Mouse (Mus musculus) neural tube, embryonic 12.5 days (tissue): ENCODE data around the gene Dhx34. TPM values are rescaled to one million over a fixed set of nuclear protein-coding genes. Genes with fewer than 3 reads are reported as not detected.

ENCODE experiments used
- ATAC-seq: fragments of 200-750 bp; cut with Nextera tagmentation; 2 replicates; pipeline ENCODE4 v1.8.0; 2017; ENCODE audit warnings: low read depth, mild to moderate bottlenecking, moderate TSS enrichment, moderate library complexity; ENCODE audit not compliant: low FRiP score
- H3K27ac ChIP-seq: fragments of 300-500 bp; sonication (generic); 2 replicates; pipeline ENCODE4 v1.5.1; 2016
- H3K27me3 ChIP-seq: fragments of 300-500 bp; sonication (generic); replicated peaks from 2 replicates; pipeline ENCODE4 v1.6.1; 2016; ENCODE audit warnings: mild to moderate bottlenecking
- H3K36me3 ChIP-seq: fragments of 300-500 bp; sonication (generic); 2 replicates; pipeline ENCODE4 v1.6.1; 2016; ENCODE audit warnings: mild to moderate bottlenecking
- H3K4me1 ChIP-seq: fragments of 300-500 bp; sonication (generic); 2 replicates; pipeline ENCODE4 v1.6.1; 2016
- H3K4me2 ChIP-seq: fragments of 300-500 bp; sonication (generic); replicated peaks from 2 replicates; pipeline ENCODE4 v1.6.1; 2016; ENCODE audit warnings: mild to moderate bottlenecking
- H3K4me3 ChIP-seq: fragments of 300-500 bp; sonication (generic); 2 replicates; pipeline ENCODE4 v1.5.1; 2016
- H3K9ac ChIP-seq: fragments of 300-500 bp; sonication (generic); 2 replicates; pipeline ENCODE4 v1.6.1; 2016; ENCODE audit warnings: mild to moderate bottlenecking
- H3K9me3 ChIP-seq: fragments of 300-500 bp; sonication (generic); 2 replicates; pipeline ENCODE4 v1.6.1; 2016; ENCODE audit warnings: mild to moderate bottlenecking
- WGBS: fragments of 180-500 bp; shearing (Covaris S2); methylation state at CpG from one replicate; pipeline ENCODE4 v1.1.7; 2016; 5-methylcytosine and 5-hydroxymethylcytosine counted together
- polyA plus RNA-seq: library from polyadenylated mRNA; unstranded; fragments of >200 nt; fragmentation: Nextera tagmentation; extraction: Ambion mirVana; gene quantifications from 2 replicates; pipeline ENCODE4 v1.2.1, GENCODE M21; 2016

Gene Dhx34
- polyA plus RNA-seq, 1 experiment from 2014 or later, result 16.5 TPM

DNA sequence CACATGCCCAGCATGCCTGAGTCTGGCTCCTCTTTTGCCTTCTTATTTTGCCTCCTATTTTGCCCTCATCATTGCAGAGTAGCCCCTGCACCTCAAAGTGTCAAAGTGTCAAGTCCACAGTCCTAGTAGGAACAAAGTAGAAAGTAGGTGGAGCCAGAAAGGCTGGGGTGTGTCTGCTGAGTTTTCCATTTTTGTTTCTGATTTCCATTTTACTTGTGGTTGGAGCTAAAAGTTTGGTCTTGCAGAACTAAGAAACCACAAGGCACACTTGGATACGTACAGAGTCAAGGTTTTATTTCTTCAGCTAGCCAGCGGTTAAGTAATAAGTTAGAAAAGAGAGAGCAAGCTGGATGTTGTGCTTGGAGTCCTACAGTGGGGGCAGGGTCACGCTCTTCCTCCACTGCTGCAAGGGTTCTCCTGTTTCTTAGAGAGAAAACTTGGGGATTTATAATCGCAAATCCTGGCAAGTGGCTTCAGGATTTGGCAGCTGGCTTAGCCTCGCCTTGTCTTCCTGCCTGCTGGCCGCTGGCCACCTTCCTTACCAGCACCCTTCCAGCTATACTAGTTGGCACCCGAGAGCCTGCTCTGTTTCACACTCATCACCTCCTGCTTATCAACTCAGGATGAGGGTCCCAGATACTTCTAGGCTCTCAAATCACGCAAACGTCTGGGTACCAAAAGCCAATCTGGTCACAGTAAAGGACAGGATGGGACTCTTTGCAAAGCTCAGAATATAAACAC, 66.5 kb downstream of the Dhx34 start:
- no peak for ATAC-seq
- H3K27ac ChIP-seq, result no peak overlapping the region
- WGBS, result 82% methylated on average over 9 of the region's 9 CpGs
- no peaks in the 10 kb centered on the region for H3K9me3 ChIP-seq
- H3K4me3 ChIP-seq, result no peak overlapping the region
- no peak overlapping the region for H3K4me2 ChIP-seq
- H3K4me1 ChIP-seq, result peaks cover 8% of the 10 kb centered on the region; the same call in 1 of the 2 replicates
- peaks cover 26% of the 10 kb centered on the region for H3K36me3 ChIP-seq
- H3K27me3 ChIP-seq, result peaks cover 18% of the 10 kb centered on the region; the same call in 1 of the 2 replicates
- H3K9ac ChIP-seq, result no peak overlapping the region

DNA sequence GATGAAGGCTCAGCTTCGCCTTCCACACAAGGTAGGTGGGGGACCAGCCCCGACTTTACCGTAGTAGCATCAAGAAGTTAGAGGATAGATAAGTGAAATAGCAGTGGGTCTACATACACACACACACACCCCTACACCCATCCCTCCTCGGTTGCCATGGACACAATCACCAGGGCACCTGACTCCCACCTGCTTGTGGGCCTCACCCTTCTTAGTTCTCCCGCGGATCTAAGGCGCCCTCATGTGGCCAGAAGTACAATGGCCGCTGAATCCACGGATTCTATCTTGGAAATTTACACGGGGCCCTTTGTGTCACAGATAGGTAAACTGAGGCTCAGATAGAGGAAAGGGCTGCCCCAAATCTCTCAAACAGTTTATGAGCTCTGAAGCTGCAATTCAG, 68.3 kb downstream of the Dhx34 start:
- Histone ChIP-seq H3K9ac (no peak overlapping the region), H3K9me3 (no peaks in the 10 kb centered on the region), H3K4me2 (no peak overlapping the region), H3K4me3 (no peak overlapping the region), H3K27me3 (peaks cover 10% of the 10 kb centered on the region; the same call in 1 of the 2 replicates), H3K36me3 (peaks cover 33% of the 10 kb centered on the region), H3K27ac (no peak overlapping the region), H3K4me1 (peaks cover 3% of the 10 kb centered on the region; the same call in 1 of the 2 replicates)
- ATAC-seq, result peak; percentile 89
- 18% methylated on average over 10 of the region's 10 CpGs for WGBS

- no peaks in the 10 kb centered on the region for H3K9me3 ChIP-seq
- no peak overlapping the region for H3K4me2 ChIP-seq
- H3K27me3 ChIP-seq, result 0 out of 2 replicates have a peak, but pooled peaks cover 3% of the 10 kb centered on the region
- WGBS, result 74% methylated on average over 9 of the region's 9 CpGs
- H3K27ac ChIP-seq, result no peak overlapping the region
- no peak for ATAC-seq
- H3K4me3 ChIP-seq, result no peak overlapping the region
- H3K4me1 ChIP-seq, result peaks cover 14% of the 10 kb centered on the region; the same call in 1 of the 2 replicates
- peaks cover 31% of the 10 kb centered on the region for H3K36me3 ChIP-seq
- no peak overlapping the region for H3K9ac ChIP-seq
Observed at GRCm38 (mm10) chr7:16150191-16151145, 71.4 kb downstream of the Dhx34 start.

GRCm38 (mm10) chr7:16149241-16149640, 72.6 kb downstream of the Dhx34 start:
- Histone ChIP-seq H3K9ac (no peak overlapping the region), H3K4me1 (peaks cover 14% of the 10 kb centered on the region; the same call in 1 of the 2 replicates), H3K9me3 (no peaks in the 10 kb centered on the region), H3K4me2 (no peak overlapping the region), H3K27me3 (0 out of 2 replicates have a peak, but pooled peaks cover 3% of the 10 kb centered on the region), H3K4me3 (no peak overlapping the region), H3K36me3 (peaks cover 31% of the 10 kb centered on the region), H3K27ac (no peak overlapping the region)
- 62% methylated on average over 5 of the region's 5 CpGs for WGBS
- no peak for ATAC-seq

- Histone ChIP-seq H3K36me3 (peaks cover 37% of the 10 kb centered on the region), H3K4me3 (no peak overlapping the region), H3K9ac (no peak overlapping the region), H3K27ac (no peak overlapping the region), H3K4me1 (peaks cover 14% of the 10 kb centered on the region; the same call in 1 of the 2 replicates), H3K27me3 (0 out of 2 replicates have a peak, but pooled peaks cover 3% of the 10 kb centered on the region), H3K4me2 (no peak overlapping the region), H3K9me3 (no peaks in the 10 kb centered on the region)
- WGBS, result 15% methylated on average over 15 of the region's 15 CpGs
- ATAC-seq, result no peak
Observed at GRCm38 (mm10) chr7:16147643-16148042, 74.2 kb downstream of the Dhx34 start.

Other genes with a start within 250 kb of the Dhx34 start
- gene Bicra, start 174.1 kb downstream of the Dhx34 start, polyA plus RNA-seq, result 10.1 and 10.7 TPM in 2 replicates
- gene Zfp541, start 160.2 kb downstream of the Dhx34 start, polyA plus RNA-seq, result 0.05 TPM in 1 of 2 replicates, not detected in the other
- gene Napa, start 123.6 kb downstream of the Dhx34 start, polyA plus RNA-seq, result 186 and 216 TPM in 2 replicates
- gene Kptn, start 102.1 kb downstream of the Dhx34 start, polyA plus RNA-seq, result 29.6 and 32.9 TPM in 2 replicates
- gene Slc8a2, start 92.2 kb downstream of the Dhx34 start, polyA plus RNA-seq, result 1.2 and 1.8 TPM in 2 replicates
- 194 and 205 TPM in 2 replicates for gene Meis3, start 46.9 kb downstream of the Dhx34 start, polyA plus RNA-seq
- 0.09 and 0.10 TPM in 2 replicates for gene C5ar2, start 22.1 kb upstream of the Dhx34 start, polyA plus RNA-seq
- gene C5ar1, start 37.5 kb upstream of the Dhx34 start, polyA plus RNA-seq, result 0.87 and 1.2 TPM in 2 replicates
- gene Inafm1, start 51.6 kb upstream of the Dhx34 start, polyA plus RNA-seq, result 27.0 and 28.5 TPM in 2 replicates
- gene Ccdc9, start 64.8 kb upstream of the Dhx34 start, polyA plus RNA-seq, result 47.7 and 49.5 TPM in 2 replicates
- gene Bbc3, start 86.4 kb upstream of the Dhx34 start, polyA plus RNA-seq, result 22.7 and 25.0 TPM in 2 replicates
- 321 and 328 TPM in 2 replicates for gene Sae1, start 165.8 kb upstream of the Dhx34 start, polyA plus RNA-seq
- gene Zc3h4, start 178.9 kb upstream of the Dhx34 start, polyA plus RNA-seq, result 26.6 and 27.8 TPM in 2 replicates
- gene Tmem160, start 230.7 kb upstream of the Dhx34 start, polyA plus RNA-seq, result 58.5 and 66.6 TPM in 2 replicates